ENCODE assay signal across 8 mouse cellular contexts in the genomic region with DNA sequence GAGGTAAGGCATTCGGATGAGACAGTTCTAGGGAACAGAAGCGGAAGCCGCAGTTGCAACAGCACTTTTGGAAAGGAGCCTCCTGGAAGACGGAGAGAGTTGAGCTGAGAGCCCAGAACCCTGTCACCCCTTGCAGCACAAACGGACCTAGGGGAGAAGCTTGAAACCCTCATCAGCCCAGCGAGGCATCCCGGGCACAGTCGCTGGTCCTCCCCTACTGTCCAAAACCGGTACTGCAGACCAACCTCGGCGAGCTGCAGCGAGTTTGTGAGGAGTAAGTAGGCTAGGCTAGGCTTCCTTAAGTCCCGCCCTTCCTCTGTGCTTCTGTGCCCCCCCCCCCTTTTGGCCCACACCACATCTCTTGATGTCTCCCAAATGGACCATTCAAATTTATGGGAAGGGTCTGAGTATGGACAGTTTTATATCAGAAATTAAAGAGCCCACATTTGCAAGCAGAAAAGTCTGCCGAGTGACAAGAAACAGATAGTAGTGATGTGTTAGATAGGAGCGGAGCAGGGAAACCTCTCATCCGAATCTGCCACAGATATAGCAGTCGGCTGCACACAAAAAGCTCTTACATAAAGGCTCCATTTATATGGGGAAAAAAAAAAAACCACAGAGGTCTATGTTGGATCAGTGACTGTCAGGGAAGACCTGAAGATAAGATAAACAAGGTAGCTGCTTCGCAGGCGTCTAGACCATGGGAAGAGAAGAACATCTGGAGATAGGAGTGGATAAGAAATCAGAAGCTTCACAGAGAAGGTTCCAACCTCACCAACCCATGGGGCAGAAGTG. TPM values are rescaled to one million over a fixed set of nuclear protein-coding genes. Genes with fewer than 3 reads are reported as not detected.
DNase-seq lines count a peak whose midpoint lies in the region; TF ChIP-seq lines count a peak whose summit lies in the region.

No protein-coding gene starts in this region.

- TF ChIP-seq CTCF in cortical plate, adult 2 months (IDR thresholded peaks at IDR 0.05; ENCODE audit: extremely low read depth, insufficient read depth, low read length): peak; percentile 94

- TF ChIP-seq POLR2A in cortical plate, adult 2 months (IDR thresholded peaks at IDR 0.05; ENCODE audit: extremely low read depth, insufficient read depth, low read length): no peak

- intact Hi-C loops in gastrocnemius, postnatal 14 days (cut with DNase I; ENCODE audit: low total_unique reads): loop anchor here (5.0 kb wide), 1 partner anchor 83 kb away; no protein-coding TSS in a partner anchor

- H3K4me3 ChIP-seq in cortical plate, adult 2 months (ENCODE audit: insufficient read depth, low read length): no peak overlapping the region

- DNase-seq in ZHBTc4 (ENCODE audit: low read depth, low spot score): peak; percentile 85
- DNase-seq in gastrocnemius, postnatal 14 days: peak; percentile 91
- peak; percentile 79 for DNase-seq in induced T-regulatory cell, adult 2 months (ENCODE audit: low read depth)
- peak; percentile 45 to 83 for DNase-seq in left cerebral cortex, adult 8-10 months (ENCODE audit: low spot score in 2 of 2)
- peak; percentile 84 for DNase-seq in mesoderm, embryonic 11.5 days (ENCODE audit: low read depth, low spot score)
- peak; percentile 53 to 68 for DNase-seq in right cerebral cortex, postnatal 36 days (ENCODE audit: low spot score in 2 of 2)
- peak; percentile 82 to 89 for DNase-seq in urinary bladder, postnatal 36 days (ENCODE audit: low spot score in 2 of 2)

- no peaks in the 10 kb centered on the region for H3K4me1 ChIP-seq in cortical plate, adult 2 months (ENCODE audit: control insufficient read depth, insufficient read depth, low read length)

- H3K27ac ChIP-seq in cortical plate, adult 2 months (ENCODE audit: insufficient read depth, low read length): no peak overlapping the region

RNA-seq across cellular contexts. Expression of a gene that starts 31.5 kb away (rescaled TPM):
- 51.8 and 52.1 TPM in 2 replicates for polyA plus RNA-seq in cortical plate, adult 2 months (2012; rRNA removed)
- total RNA-seq in gastrocnemius, postnatal 14 days (2021): 10 to 100 TPM; 45.2 to 45.5 TPM
- 10 to 100 TPM; 51.5 to 58.0 (median 54.4) TPM for total RNA-seq in left cerebral cortex, adult 8-10 months (2022)

RNA-seq across cellular contexts. Expression of a gene that starts 41.6 kb away (rescaled TPM):
- 32.7 and 37.3 TPM in 2 replicates for polyA plus RNA-seq in cortical plate, adult 2 months (2012; rRNA removed)
- 10 to 100 TPM; 83.7 to 85.1 TPM for total RNA-seq in gastrocnemius, postnatal 14 days (2021)
- total RNA-seq in left cerebral cortex, adult 8-10 months (2022): 10 to 100 TPM; 33.7 to 40.5 (median 36.4) TPM
